Mouse (Mus musculus) brain, embryonic 18.5 days (tissue): ENCODE results near the gene Pip5k1c.

Experiments used
- DNase-seq: peaks from one replicate; pipeline ENCODE4 v3.0.0-alpha.2; 2012; ENCODE audit warnings: low read depth, low spot score

The Pip5k1c gene

GRCm38 (mm10) chr10:81284189-81284588 is 8.6 kb upstream of the Pip5k1c start:
- DNase-seq = no peak

- DNase-seq = no peak
Measured at GRCm38 (mm10) chr10:81284719-81285118, 8.0 kb upstream of the Pip5k1c start.

GRCm38 (mm10) chr10:81285694-81286450 is 6.9 kb upstream of the Pip5k1c start:
- DNase-seq = peak; percentile 64

- DNase-seq = no peak
Measured at GRCm38 (mm10) chr10:81286586-81286985, 6.2 kb upstream of the Pip5k1c start.

GRCm38 (mm10) chr10:81287513-81288157 is 5.1 kb upstream of the Pip5k1c start:
- DNase-seq = no peak

GRCm38 (mm10) chr10:81288601-81289000 is 4.2 kb upstream of the Pip5k1c start:
- DNase-seq = no peak

- no peak for DNase-seq
Measured at GRCm38 (mm10) chr10:81289278-81289677, 3.5 kb upstream of the Pip5k1c start.

- no peak for DNase-seq
Measured at GRCm38 (mm10) chr10:81289811-81290210, 3.0 kb upstream of the Pip5k1c start.

- no peak for DNase-seq
Measured at GRCm38 (mm10) chr10:81290698-81291460, 1.9 kb upstream of the Pip5k1c start.

GRCm38 (mm10) chr10:81291511-81292104 is 1.2 kb upstream of the Pip5k1c start, which contains the start of gene Tjp3:
TSS of gene Tjp3 (minus strand) at chr10:81291581.
- DNase-seq = no peak

- DNase-seq = no peak
Measured at GRCm38 (mm10) chr10:81293334-81294030, 719 bp downstream of the Pip5k1c start.

GRCm38 (mm10) chr10:81294442-81294841 is 1.7 kb downstream of the Pip5k1c start:
- no peak for DNase-seq

GRCm38 (mm10) chr10:81295185-81295584 is 2.4 kb downstream of the Pip5k1c start:
- no peak for DNase-seq

- DNase-seq = no peak
Measured at GRCm38 (mm10) chr10:81297246-81297645, 4.5 kb downstream of the Pip5k1c start.

- no peak for DNase-seq
Measured at GRCm38 (mm10) chr10:81297845-81298244, 5.1 kb downstream of the Pip5k1c start.

- no peak for DNase-seq
Measured at GRCm38 (mm10) chr10:81298369-81299100, 5.8 kb downstream of the Pip5k1c start.

- no peak for DNase-seq
Measured at GRCm38 (mm10) chr10:81299585-81300351, 7.0 kb downstream of the Pip5k1c start.

GRCm38 (mm10) chr10:81300352-81300907 is 7.7 kb downstream of the Pip5k1c start:
- no peak for DNase-seq

- DNase-seq = no peak
Measured at GRCm38 (mm10) chr10:81301321-81301720, 8.6 kb downstream of the Pip5k1c start.

- DNase-seq = no peak
Measured at GRCm38 (mm10) chr10:81302288-81302687, 9.5 kb downstream of the Pip5k1c start.
